Mouse (Mus musculus) lung, postnatal 0 days (tissue): ENCODE results near the gene Gramd1c.

ENCODE experiments used
- CTCF ChIP-seq: IDR thresholded peaks from 2 replicates; pipeline ENCODE4 v1.5.1; 2016; ENCODE audit warnings: antibody characterized with exemption, mild to moderate bottlenecking
- EP300 ChIP-seq: IDR thresholded peaks from 2 replicates; pipeline ENCODE4 v1.6.1; 2016; ENCODE audit warnings: antibody characterized with exemption, mild to moderate bottlenecking, control low read depth

- TF ChIP-seq CTCF, result no peak
- TF ChIP-seq EP300, result no peak
These were observed 2.4 kb downstream of the Gramd1c start for GRCm38 (mm10) chr16:44060604-44061286.
